Mouse (Mus musculus) adrenal gland, postnatal 14 days (tissue): Measurements from ENCODE around the gene Gm20509. TPM values are rescaled to one million over a fixed set of nuclear protein-coding genes. Genes with fewer than 3 reads are reported as not detected.
A peak's percentile ranks its signal among the peaks of the same experiment; 100 is the strongest.
"Not testable (repeated sequence)": the region's sequence is repeated elsewhere in the genome, so short reads cannot be mapped to it uniquely, and the experiment has no call there.

Experiments
- DNase-seq: peaks from one replicate; pipeline ENCODE4 v3.0.0; 2021; ENCODE audit warnings: mixed read lengths
- total RNA-seq: library from RNA; stranded (reverse); gene quantifications from 2 replicates; pipeline ENCODE4 v1.2.3, GENCODE M21; 2021

The Gm20509 gene
- total RNA-seq, 1 experiment from 2014 or later: not detected

DNA sequence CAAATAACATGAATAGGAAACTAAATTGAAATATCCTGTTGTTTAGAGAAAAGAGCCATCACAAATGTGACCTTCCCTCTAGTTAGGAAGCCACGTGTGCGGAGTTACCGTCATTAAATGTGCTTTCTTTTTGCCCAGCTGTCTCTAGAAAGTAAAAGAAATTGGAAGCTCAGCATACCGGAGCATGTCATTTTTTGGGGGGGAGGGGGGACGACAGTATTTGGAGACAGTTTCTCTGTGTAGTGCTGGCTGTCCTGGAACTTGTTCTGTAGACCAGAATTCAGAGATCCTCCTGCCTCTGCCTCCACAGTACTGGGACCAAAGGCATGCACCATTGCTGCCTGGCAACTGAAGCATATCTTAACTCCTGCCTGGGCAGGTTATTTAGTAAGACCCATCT lies 734 bp upstream of the Gm20509 start, which contains the start of gene Khdc3:
Gene Khdc3, plus strand, starts transcription at position 301 of the 400 bp plus-strand sequence.
- DNase-seq: no peak

DNA sequence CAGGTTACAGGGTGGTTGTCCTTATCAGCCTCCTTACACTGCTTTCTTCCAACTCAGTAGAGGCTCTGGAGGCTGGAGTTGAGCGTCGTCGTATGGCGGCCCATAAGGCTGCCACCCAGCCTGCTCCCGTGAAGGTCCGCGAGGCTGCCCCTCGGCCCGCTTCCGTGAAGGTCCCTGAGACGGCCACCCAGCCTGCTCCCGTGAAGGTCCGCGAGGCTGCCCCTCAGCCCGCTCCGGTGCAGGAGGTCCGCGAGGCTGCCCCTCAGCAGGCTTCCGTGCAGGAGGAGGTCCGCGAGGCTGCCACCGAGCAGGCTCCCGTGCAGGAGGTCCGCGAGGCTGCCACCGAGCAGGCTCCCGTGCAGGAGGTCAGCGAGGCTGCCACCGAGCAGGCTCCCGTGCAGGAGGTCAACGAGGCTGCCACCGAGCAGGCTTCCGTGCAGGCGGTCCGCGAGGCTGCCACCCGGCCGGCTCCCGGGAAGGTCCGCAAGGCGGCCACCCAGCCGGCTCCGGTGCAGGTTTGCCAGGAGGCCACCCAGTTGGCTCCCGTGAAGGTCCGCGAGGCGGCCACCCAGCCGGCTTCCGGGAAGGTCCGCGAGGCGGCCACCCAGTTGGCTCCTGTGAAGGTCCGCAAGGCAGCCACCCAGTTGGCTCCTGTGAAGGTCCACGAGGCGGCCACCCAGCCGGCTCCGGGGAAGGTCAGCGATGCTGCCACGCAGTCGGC lies 1.0 kb downstream of the Gm20509 start:
- peak; percentile 82 for DNase-seq

DNA sequence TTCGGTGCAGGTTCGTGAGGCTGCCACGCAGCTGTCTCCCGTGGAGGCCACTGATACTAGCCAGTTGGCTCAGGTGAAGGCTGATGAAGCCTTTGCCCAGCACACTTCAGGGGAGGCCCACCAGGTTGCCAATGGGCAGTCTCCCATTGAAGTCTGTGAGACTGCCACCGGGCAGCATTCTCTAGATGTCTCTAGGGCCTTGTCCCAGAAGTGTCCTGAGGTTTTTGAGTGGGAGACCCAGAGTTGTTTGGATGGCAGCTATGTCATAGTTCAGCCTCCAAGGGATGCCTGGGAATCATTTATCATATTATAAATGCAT lies 1.6 kb downstream of the Gm20509 start:
- no peak for DNase-seq

DNA sequence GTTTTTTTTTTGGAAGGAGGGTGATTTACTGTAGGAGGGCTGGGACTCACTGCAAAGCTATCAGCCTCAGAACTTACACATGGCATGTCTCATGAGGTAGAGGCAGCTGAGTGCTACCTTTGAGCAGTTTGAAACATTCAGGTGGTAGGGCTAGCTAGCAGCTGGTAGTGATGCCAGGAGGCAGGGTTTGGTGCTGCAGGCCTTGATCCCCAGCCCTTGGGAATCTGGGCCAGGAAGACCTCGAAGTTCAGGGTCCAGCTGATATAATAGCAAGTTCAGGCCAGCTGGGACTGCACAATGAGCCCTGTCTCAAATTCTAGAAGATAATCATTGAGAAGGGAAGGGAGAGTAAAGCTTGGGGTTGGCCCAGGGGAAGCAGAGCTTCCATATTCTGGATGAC lies 2.9 kb downstream of the Gm20509 start:
- no peak for DNase-seq

DNA sequence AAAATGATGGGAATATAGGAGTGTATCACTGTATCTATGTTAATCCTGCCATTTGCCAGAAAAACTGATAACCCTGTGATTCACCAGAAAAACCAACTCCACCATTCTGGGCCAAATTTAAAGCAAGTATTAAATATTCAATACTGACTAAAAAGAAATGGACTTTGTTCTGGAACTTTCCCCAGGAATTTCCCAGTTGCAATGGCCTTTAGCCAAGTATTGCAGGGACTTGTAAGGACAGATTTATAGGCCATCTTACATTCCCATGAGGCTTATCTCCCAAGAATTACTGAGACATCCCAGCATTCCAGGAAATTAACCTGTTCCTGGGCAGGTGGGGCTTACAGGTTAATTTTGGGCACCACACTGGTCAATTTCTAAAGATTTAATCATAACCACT lies 3.5 kb downstream of the Gm20509 start:
- no peak for DNase-seq

DNA sequence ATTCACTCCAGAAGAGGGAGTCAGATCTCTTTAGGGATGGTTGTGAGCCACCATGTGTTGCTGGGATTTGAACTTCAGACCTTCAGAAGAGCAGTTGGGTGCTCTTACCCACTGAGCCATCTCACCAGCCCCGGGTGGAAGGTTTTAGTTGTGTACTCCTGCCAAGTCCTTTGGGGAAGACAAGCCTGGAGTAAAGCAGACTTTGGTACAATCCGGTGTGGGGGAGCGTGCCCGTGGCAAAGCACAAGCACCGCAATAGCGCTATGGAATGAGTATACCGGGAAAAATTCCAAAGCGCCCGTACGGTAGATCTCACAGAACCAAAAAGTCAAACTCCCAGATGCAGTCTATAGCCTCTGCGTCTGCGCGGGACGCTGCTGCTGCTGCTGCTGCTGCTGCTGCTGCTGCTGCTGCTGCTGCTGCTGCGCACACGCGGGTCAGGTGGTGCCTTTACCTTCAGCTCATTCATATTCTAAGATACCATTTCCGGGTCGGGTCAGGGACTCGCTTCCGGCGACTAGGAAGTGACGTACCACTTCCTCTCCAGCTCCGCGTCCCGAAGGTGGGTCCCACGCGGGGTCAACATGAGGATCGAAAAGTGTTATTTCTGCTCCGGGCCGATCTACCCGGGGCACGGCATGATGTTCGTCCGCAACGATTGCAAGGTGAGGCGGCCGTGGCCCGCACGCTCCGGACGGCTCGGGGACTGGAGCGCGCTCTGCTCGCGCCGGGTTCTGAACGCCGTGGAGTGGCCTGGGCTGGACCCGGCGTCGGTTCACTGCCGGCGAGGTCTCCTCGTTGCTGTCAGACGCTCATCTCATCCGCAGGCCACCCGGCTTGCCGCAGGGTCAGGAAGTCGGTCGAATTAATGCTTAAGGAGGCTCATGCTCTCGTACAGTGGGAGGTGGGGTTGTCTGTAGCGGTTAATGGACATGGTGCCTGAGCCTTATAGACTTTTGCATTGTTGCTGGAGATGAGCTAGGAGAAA lies 10.9 kb downstream of the Gm20509 start, which contains the start of gene Rsl24d1:
Gene Rsl24d1, plus strand, starts transcription at position 508 of the 988 bp plus-strand sequence.
- DNase-seq: peak; percentile 90

DNA sequence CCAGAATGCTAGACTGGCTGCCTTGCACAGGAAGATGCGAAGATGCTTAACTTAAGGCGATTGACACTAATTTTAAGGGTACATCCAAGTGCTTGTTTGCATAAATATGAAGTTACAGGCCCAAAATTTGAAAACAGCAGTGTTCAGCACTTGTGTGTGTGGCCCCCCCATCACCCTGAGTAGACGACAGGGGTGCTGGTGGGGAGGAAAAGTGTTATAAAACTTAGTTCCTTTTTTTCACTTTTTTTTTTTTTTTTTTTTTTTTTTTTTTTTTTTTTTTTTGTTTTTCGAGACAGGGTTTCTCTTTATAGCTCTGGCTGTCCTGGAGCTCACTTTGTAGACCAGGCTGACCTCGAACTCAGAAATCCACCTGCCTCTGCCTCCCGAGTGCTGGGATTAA lies 14.4 kb downstream of the Gm20509 start:
- DNase-seq: not testable (repeated sequence)

DNA sequence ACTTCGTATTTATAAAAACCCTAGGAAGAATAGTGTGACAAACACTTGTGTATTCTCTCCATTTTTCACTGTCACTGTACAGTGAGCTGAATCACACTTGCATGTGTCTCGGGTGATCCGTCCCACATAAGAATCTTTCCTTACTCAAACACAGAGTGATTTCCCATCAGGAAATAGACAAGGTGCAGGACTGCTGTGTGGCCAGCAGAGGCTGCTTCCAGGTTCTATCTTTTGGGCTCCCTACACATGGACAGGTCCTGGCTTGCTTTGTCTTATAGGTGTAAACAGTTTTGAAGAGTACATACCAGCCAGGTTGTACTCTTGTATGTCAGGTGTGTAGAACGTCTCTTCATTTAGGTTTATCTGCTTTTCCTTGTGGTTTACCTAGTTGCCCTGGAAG lies 15.7 kb downstream of the Gm20509 start:
- no peak for DNase-seq

DNA sequence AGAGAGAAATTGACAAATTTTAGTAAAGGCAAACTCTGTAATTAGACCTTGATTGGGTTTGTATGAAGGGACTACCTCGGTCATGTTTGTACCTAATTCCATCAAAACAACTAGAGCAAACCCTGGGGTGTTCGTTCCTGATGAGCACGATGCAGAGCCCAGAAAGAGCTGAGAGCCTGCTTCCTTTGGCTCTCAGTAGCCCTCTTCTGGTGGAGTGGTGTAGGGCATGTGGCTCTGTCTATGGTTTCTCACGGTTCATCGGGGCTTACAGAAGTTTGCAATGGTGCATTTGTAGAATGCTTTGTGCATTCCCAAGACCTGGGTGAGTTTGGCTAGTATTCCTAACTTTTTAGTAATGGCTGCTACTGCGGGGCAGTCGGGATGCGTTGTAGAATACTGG lies 19.5 kb downstream of the Gm20509 start:
- peak; percentile 45 for DNase-seq

DNA sequence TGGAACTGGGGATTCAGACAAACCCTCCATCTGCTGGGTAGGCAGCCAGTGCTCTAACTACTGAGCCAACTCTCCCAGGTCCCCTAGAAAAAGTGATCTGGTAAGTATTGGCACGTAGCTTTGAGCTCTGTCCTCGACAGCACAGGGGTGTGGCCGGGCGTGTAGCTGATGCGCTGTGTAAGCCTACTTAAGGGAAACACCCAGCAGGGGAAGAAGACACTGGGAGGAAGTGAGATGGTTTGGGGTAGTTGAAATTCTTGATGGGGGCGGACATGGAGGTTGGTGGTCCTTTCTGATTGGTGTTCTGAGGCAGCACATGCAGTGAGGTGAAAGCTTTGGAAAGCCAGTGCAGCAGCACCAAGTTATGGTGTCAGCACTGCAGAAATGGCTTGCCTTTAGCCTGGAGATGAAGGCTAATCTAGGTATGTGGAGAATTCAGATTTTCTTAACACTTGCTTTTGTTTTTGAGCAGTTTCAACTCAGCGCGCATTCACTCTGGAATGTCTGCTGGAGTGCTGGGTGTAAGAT lies 22.8 kb downstream of the Gm20509 start:
- DNase-seq: no peak

DNA sequence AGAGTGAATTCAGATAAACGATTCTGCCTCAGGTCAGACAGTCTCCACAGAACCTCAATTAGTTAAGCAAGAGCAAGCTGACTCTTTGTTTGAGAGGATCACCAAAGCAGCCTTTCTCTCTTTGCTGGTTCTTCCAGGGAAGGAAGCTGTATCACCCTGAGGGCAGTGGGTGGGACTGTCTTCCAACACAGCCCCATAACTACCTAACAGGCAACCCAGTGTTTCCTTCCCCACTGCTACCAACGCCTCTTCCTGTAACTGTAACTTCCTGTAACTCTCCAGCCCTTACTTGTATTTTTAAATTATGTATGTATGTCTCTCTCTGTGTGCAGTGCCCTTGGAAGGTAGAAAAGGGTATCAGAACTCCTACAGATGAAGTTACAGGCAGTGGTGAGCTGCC lies 25.2 kb downstream of the Gm20509 start:
- DNase-seq: no peak

DNA sequence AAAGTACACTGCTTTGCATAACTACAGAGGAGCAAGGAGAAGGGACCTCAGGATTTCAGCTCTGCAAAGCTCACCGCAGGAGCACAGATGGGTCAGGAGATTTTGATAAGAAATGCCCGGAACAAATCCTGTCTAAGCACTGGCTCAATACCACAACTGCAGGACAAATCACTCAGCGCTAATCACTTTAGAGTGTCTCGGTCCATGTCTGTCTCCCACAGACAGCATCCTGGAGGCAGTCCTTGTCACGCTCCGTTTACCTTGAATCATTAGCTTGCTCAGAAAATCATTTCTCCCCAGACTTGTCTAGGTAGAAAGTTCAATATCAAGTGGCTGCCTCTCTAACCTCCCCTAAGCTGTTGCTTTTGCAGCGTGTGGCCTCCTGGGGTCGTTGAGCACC lies 27.6 kb downstream of the Gm20509 start:
- DNase-seq: no peak

DNA sequence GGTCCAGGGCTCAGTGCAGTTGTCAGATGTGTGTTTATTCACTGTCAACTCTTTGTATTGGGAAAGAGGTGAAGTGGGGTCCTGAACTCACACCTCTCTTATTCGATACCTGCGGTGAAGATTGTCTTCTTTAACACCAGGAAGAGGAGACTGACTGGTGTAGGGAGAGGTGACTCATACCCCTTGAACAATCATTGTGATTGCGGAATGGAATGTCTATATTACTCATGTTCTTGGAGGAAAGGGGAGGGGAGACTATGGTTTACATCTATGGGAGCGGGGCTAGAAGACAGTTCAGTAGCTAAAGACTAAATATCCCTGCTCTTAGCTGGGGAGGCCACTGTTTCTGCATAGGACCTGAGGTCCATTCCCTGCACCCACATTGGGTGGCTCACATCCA lies 28.3 kb downstream of the Gm20509 start:
- no peak for DNase-seq

DNA sequence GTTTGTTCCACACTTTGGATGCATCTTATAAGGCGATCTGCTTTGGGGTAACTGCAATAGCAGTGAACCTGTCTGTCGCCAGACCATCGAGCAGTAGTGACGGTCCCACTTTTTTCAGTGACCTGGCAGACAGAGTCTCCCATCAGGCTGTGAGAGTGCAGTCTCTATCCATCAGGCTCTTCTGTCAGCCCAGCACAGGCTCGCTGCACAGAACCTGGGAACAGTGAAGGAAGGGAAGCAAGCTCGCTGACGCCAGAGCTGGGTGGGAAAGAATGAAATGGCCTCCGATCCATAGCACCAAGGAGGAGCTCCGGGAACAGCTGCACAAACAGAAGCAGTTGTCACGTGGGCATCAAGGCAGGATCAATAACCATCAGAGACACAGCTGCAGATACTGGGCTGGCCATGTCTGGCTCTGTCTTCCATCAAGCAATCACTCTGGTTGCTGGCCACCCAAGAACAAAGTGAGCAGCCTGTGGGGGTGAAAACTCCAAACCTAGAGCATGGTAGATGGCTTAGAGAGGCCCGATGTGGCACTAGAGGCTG lies 35.1 kb downstream of the Gm20509 start:
- DNase-seq: no peak

DNA sequence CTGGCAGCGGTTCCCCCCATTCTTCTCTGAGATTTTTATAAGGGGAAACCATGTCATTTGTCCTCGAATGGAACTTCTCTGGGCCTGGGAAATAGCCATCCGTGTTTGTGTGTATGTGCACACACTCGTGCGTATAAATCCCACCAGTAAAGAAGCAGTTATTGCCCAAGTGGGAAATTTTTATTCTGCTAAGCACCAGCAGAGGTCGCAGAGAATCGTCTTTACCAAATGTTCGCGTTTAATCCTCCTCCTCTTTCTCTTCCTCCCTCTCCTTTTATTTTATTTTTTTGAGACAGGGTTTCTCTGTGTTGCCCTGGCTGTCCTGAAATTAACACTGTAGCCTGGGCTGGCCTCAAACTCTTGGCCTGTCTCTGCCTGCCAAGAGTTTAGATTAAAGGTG lies 52.1 kb downstream of the Gm20509 start:
- no peak for DNase-seq

DNA sequence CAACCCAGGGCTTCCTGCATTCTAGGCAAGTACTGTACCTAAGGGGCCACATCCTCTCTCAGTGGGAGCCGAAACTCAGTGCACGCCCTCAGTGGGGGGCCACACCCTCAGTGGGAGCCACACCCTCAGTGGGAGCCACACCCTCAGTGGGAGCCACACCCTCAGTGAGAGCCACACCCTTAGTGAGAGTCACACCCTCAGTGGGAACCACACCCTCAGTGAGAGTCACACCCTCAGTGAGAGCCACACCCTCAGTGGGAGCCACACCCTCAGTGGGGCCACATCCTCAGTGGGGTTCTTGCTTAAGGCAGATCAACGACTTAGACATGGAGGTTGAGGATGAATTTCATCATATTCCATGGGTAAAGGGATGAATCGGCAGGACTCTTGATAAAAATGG lies 55.7 kb downstream of the Gm20509 start:
- no peak for DNase-seq

DNA sequence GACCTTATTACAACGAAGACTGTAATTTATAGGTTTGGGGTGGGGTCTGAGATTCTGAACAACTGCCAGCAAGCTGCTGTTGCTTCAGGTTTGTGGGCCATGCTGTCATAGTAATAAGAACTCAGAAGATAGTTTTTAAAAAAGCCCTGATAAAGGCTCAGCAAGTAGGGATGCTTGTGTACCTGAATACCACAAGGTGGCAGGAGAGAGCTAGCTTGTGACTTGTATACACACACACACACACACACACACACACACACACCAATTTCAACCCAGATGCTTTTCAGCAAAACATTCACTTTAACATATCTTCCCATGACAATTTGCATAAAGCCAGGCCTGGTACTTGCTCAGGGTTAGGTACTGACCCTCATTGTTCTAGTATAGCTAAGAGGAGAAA lies 57.0 kb downstream of the Gm20509 start:
- peak; percentile 32 for DNase-seq

DNA sequence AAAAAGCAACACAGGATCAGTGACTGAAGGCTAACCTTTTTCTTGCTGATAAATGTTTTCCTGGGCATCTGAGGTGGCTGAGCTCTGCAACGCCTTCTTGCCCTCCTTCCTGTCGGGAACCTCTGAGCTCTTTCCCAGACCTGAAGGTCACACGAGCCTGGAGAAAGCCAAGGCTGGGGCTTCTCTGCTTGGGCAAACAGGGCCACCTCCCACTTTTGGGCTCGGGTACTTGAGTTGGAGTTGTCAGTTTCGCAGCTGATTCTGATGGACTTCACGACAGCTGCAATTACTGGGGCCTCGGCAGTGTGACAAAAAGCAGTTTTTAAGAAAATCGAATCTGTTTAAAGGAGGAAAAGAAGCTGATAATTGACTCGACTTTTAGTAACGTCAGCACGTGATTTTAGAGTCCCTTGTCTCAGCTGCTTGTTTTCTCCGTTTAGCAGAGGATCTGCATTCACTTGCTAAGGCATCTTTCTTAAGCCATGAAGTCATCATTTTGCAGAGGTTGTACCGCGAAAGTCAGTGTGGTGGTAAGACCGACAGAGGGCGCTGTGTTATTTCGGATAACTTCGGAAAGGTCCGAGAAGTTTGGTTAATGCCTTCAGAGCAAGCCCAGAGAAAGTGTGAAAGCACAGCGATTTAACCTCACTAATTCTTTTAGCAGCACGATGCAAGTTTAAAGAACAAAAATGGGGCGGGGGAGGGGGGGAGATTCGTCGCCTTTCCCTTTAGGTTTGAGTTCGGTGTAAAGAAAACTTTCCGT lies 60.5 kb downstream of the Gm20509 start:
- DNase-seq: peak; percentile 86

DNA sequence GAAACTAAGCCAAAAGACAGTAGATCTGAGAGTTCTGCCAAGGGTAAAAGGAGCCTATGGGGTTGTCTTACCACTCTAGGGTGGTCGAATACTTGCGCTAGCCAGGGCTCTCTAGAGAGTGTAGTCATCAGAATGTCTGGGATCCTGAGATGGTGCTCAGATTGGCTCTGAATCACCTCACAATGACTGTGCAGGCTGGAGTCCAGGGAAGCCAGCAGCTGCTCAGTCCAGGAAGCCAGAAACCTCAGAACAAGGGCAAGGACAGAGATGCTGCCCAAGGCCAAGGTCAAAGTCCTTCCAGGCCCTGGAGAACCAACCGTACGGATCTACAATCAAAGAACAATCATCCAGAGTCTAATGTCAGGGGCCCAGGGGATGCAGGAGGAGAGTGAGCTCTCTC lies 63.4 kb downstream of the Gm20509 start:
- peak; percentile 72 for DNase-seq
